Mouse (Mus musculus): ENCODE results near the gene Nid1. TPM values are rescaled to one million over a fixed set of nuclear protein-coding genes. Genes with fewer than 3 reads are reported as not detected.

The Nid1 gene
- polyA plus RNA-seq, 1 experiment from 2014 or later, result 112 TPM

DNA sequence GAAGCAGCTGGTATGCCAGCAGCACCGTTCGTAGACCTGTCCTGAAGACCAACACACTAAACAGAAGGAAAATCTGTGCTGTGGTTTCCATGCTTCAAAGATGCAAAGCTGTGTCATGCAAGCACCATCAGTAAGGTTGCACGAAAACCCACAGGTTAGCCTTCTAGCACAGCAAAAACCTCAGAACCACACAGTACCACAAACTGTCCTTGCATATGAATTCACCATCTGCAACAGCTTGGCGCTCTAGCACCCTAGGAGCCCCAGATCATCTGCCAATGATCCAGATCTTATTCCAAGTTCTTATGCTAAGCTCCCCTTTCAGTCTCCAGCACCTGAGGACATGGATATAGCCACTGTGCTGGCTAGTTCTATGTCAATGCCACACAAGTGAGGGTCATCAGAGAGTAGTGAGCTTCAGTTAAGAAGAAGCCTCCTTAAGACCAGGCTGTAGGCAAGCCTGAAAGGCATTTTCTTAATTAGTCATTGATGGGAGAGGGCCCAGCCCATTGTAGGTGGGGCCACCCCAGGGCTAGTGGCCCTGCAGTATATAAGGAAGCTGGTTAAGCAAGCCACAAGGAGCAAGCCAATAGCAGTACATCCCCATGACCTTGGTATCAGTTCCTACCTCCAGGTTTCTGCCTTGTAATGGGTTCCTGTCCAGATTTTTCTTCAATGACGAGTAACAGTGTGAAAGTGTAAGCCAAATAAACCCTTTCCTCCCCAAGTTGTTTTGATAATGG, 119.8 kb downstream of the Nid1 start:
- no peaks in the 10 kb centered on the region for H3K27me3 ChIP-seq (ENCODE audit: control insufficient read depth, insufficient read depth, low read length)
- H3K36me3 ChIP-seq (ENCODE audit: control insufficient read depth, insufficient read depth, low read length), result no peaks in the 10 kb centered on the region
- no peak overlapping the region for H3K27ac ChIP-seq (ENCODE audit: low read length)
- H3K4me1 ChIP-seq (ENCODE audit: control insufficient read depth, insufficient read depth, low read length), result no peaks in the 10 kb centered on the region
- no peak overlapping the region for H3K4me3 ChIP-seq (replicated peaks; ENCODE audit: low read length)
- no peak for ATAC-seq (ENCODE audit: insufficient read depth, low FRiP score)
- no peak overlapping the region for H3K4me2 ChIP-seq (ENCODE audit: low read depth, low read length)
- H3K9me3 ChIP-seq (replicated peaks; ENCODE audit: control insufficient read depth, low read length), result no peaks in the 10 kb centered on the region
- no peak overlapping the region for H3K9ac ChIP-seq (ENCODE audit: low read length)
- 82% methylated on average over 5 of the region's 5 CpGs for WGBS

DNA sequence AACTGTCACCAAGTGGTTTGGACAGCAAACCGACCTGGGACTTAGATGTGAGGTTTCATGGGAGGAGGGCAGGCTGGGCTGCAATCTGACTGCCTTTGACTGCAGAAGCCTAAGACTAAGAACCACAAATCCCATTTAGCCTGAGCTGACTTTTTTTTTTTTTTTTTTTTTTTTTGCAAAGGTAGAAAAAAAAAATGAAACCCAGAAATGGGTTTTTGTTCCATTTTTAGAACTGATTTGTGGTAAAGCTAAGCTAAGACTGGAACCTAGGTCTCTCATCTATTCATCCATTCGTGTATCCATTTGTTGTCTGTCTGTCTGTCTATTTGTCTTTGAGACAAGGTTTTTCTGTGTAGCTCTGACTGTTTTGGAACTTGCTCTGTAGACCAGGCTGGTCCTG, 120.9 kb downstream of the Nid1 start:
- no peak for ATAC-seq (ENCODE audit: insufficient read depth, low FRiP score)
- Histone ChIP-seq H3K4me2 (ENCODE audit: low read depth, low read length) (no peak overlapping the region), H3K4me1 (ENCODE audit: control insufficient read depth, insufficient read depth, low read length) (no peaks in the 10 kb centered on the region), H3K4me3 (replicated peaks; ENCODE audit: low read length) (no peak overlapping the region), H3K9me3 (replicated peaks; ENCODE audit: control insufficient read depth, low read length) (no peaks in the 10 kb centered on the region), H3K27ac (ENCODE audit: low read length) (no peak overlapping the region), H3K27me3 (ENCODE audit: control insufficient read depth, insufficient read depth, low read length) (no peaks in the 10 kb centered on the region), H3K9ac (ENCODE audit: low read length) (no peak overlapping the region), H3K36me3 (ENCODE audit: control insufficient read depth, insufficient read depth, low read length) (no peaks in the 10 kb centered on the region)
- WGBS, result 71% methylated on average over 2 of the region's 2 CpGs

DNA sequence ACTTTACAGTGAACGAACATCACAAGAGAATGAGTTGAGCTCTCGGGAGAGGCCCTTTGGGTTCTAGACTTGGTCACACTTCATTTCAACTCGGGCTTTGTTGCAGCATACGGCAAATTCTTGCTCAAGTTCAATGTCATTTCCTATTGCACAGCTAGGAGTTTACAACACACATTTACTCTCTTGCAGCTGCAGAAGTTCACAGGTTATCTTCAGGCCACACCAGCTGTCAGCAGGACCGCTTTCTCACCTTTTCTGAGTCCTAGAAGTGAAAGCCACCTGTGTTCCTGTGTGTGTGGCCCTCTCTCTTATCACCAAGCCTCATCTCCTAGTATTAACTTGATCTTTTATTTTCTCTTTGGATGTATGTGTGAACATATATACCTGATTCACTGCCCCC, 121.5 kb downstream of the Nid1 start:
- H3K4me1 ChIP-seq (ENCODE audit: control insufficient read depth, insufficient read depth, low read length), result no peaks in the 10 kb centered on the region
- no peaks in the 10 kb centered on the region for H3K36me3 ChIP-seq (ENCODE audit: control insufficient read depth, insufficient read depth, low read length)
- H3K9me3 ChIP-seq (replicated peaks; ENCODE audit: control insufficient read depth, low read length), result no peaks in the 10 kb centered on the region
- H3K4me2 ChIP-seq (ENCODE audit: low read depth, low read length), result no peak overlapping the region
- no peaks in the 10 kb centered on the region for H3K27me3 ChIP-seq (ENCODE audit: control insufficient read depth, insufficient read depth, low read length)
- H3K27ac ChIP-seq (ENCODE audit: low read length), result no peak overlapping the region
- no peak overlapping the region for H3K9ac ChIP-seq (ENCODE audit: low read length)
- ATAC-seq (ENCODE audit: insufficient read depth, low FRiP score), result no peak
- H3K4me3 ChIP-seq (replicated peaks; ENCODE audit: low read length), result no peak overlapping the region
- 55% methylated on average over 5 of the region's 5 CpGs for WGBS

Other genes starting within 250 kb of the Nid1 start
- gene Gpr137b, start 43.5 kb upstream of the Nid1 start, polyA plus RNA-seq (2015; fragmentation: Nextera tagmentation; extraction: Ambion mirVana), result 8.6 and 9.5 TPM in 2 replicates
- 3.6 and 4.9 TPM in 2 replicates for gene Lyst, start 152.8 kb downstream of the Nid1 start, polyA plus RNA-seq (2015; fragmentation: Nextera tagmentation; extraction: Ambion mirVana)